Mouse (Mus musculus) kidney, postnatal 0 days (tissue): ENCODE measurements at regions not wholly inside any gene's neighbourhood (a gene's known extent, or its start where the extent isn't known, plus 50 kb on each side); places are given as distances from the start of the nearest gene placed in this dataset.

Source experiments
- ATAC-seq: fragments of 200-750 bp; cut with Nextera tagmentation; replicated peaks from 2 replicates; pipeline ENCODE4 v1.8.0; 2017; ENCODE audit warnings: low read depth, moderate number of reproducible peaks, moderate TSS enrichment, moderate library complexity; ENCODE audit not compliant: low FRiP score
- DNase-seq: peaks from one replicate; pipeline ENCODE4 v3.0.0-alpha.2; 2016; ENCODE audit warnings: low spot score
- H3K27ac ChIP-seq: fragments of 300-500 bp; sonication (generic); 2 replicates; pipeline ENCODE4 v1.5.1; 2014; ENCODE audit warnings: mild to moderate bottlenecking
- H3K27me3 ChIP-seq: fragments of 300-500 bp; sonication (generic); 2 replicates; pipeline ENCODE4 v1.6.1; 2014; ENCODE audit warnings: low read length, mixed read lengths; ENCODE audit not compliant: insufficient read depth
- H3K36me3 ChIP-seq: fragments of 300-500 bp; sonication (generic); 2 replicates; pipeline ENCODE4 v1.6.1; 2014; ENCODE audit warnings: low read length, mixed read lengths; ENCODE audit not compliant: insufficient read depth
- H3K4me1 ChIP-seq: fragments of 300-500 bp; sonication (generic); replicated peaks from 2 replicates; pipeline ENCODE4 v1.6.1; 2014; ENCODE audit warnings: antibody characterized with exemption, low read length, mixed read lengths; ENCODE audit not compliant: insufficient read depth
- H3K4me2 ChIP-seq: fragments of 300-500 bp; sonication (generic); 2 replicates; pipeline ENCODE4 v1.6.1; 2014; ENCODE audit warnings: mild to moderate bottlenecking, low read length, moderate library complexity, mixed read lengths
- H3K4me3 ChIP-seq: fragments of 300-500 bp; sonication (generic); replicated peaks from 2 replicates; pipeline ENCODE4 v1.5.1; 2014; ENCODE audit warnings: low read depth, low read length
- H3K9ac ChIP-seq: fragments of 300-500 bp; sonication (generic); 2 replicates; pipeline ENCODE4 v1.6.1; 2014; ENCODE audit warnings: low read depth, low read length
- H3K9me3 ChIP-seq: fragments of 300-500 bp; sonication (generic); replicated peaks from 2 replicates; pipeline ENCODE4 v1.6.1; 2016; ENCODE audit warnings: low read length, inconsistent platforms, mixed read lengths
- CTCF ChIP-seq: IDR thresholded peaks from 2 replicates; pipeline ENCODE4 v1.5.1; 2016; ENCODE audit warnings: antibody characterized with exemption, low read depth, mild to moderate bottlenecking, moderate library complexity
- WGBS: fragments of 180-500 bp; shearing (Covaris S2); extraction: QIAGEN DNeasy Blood & Tissue Kit; methylation state at CpG from one replicate; pipeline ENCODE4 v1.1.7; 2014; 5-methylcytosine and 5-hydroxymethylcytosine counted together

GRCm38 (mm10) chr12:70742836-70743235, 82.5 kb upstream of the Frmd6 start:
- no peak overlapping the region for H3K9ac ChIP-seq
- H3K27me3 ChIP-seq: no peaks in the 10 kb centered on the region
- H3K4me3 ChIP-seq: no peak overlapping the region
- ATAC-seq: no peak
- no peaks in the 10 kb centered on the region for H3K4me1 ChIP-seq
- no peaks in the 10 kb centered on the region for H3K36me3 ChIP-seq
- H3K4me2 ChIP-seq: no peak overlapping the region
- TF ChIP-seq CTCF: no peak
- peak; percentile 34 for DNase-seq
- H3K9me3 ChIP-seq: no peaks in the 10 kb centered on the region
- 39% methylated on average over 3 of the region's 3 CpGs for WGBS
- H3K27ac ChIP-seq: no peak overlapping the region

GRCm38 (mm10) chr12:70745681-70746080, 79.6 kb upstream of the Frmd6 start:
- H3K36me3 ChIP-seq: no peaks in the 10 kb centered on the region
- H3K27ac ChIP-seq: no peak overlapping the region
- no peaks in the 10 kb centered on the region for H3K9me3 ChIP-seq
- no peak for TF ChIP-seq CTCF
- 75% methylated on average over 2 of the region's 2 CpGs for WGBS
- ATAC-seq: no peak
- H3K9ac ChIP-seq: no peak overlapping the region
- no peak for DNase-seq
- H3K4me1 ChIP-seq: no peaks in the 10 kb centered on the region
- no peaks in the 10 kb centered on the region for H3K27me3 ChIP-seq
- no peak overlapping the region for H3K4me2 ChIP-seq
- no peak overlapping the region for H3K4me3 ChIP-seq

GRCm38 (mm10) chr12:70749651-70750050, 75.7 kb upstream of the Frmd6 start:
- peaks cover 4% of the 10 kb centered on the region; the same call in 1 of the 2 replicates for H3K4me1 ChIP-seq
- ATAC-seq: no peak
- DNase-seq: no peak
- H3K9ac ChIP-seq: no peak overlapping the region
- H3K27ac ChIP-seq: no peak overlapping the region
- no peak overlapping the region for H3K4me3 ChIP-seq
- H3K4me2 ChIP-seq: no peak overlapping the region
- H3K36me3 ChIP-seq: no peaks in the 10 kb centered on the region
- H3K27me3 ChIP-seq: no peaks in the 10 kb centered on the region
- no peak for TF ChIP-seq CTCF
- 88% methylated on average over 2 of the region's 2 CpGs for WGBS
- H3K9me3 ChIP-seq: no peaks in the 10 kb centered on the region

- ATAC-seq: no peak
- WGBS: 79% methylated on average over 7 of the region's 7 CpGs
- no peak for TF ChIP-seq CTCF
Observed at GRCm38 (mm10) chr12:70750651-70751578, 74.4 kb upstream of the Frmd6 start.

GRCm38 (mm10) chr12:70752266-70752910, 72.9 kb upstream of the Frmd6 start:
- Histone ChIP-seq H3K9ac (no peak overlapping the region), H3K36me3 (no peaks in the 10 kb centered on the region), H3K4me2 (no peak overlapping the region), H3K4me3 (no peak overlapping the region), H3K4me1 (peaks cover 4% of the 10 kb centered on the region; the same call in 1 of the 2 replicates), H3K27ac (peak overlapping the region; percentile 42; the same call in 1 of the 2 replicates), H3K9me3 (no peaks in the 10 kb centered on the region), H3K27me3 (no peaks in the 10 kb centered on the region)
- 35% methylated on average over 11 of the region's 11 CpGs for WGBS
- ATAC-seq (no peak), DNase-seq (peak; percentile 48)
- TF ChIP-seq CTCF: no peak

More at GRCm38 (mm10) chr12:70750651-70751578, 74.4 kb upstream of the Frmd6 start:
- Histone ChIP-seq H3K9me3 (no peaks in the 10 kb centered on the region), H3K9ac (no peak overlapping the region), H3K4me2 (no peak overlapping the region), H3K4me3 (no peak overlapping the region), H3K4me1 (peaks cover 4% of the 10 kb centered on the region; the same call in 1 of the 2 replicates), H3K36me3 (no peaks in the 10 kb centered on the region), H3K27ac (no peak overlapping the region), H3K27me3 (no peaks in the 10 kb centered on the region)
- DNase-seq: no peak

GRCm38 (mm10) chr12:70752911-70753290, 72.4 kb upstream of the Frmd6 start:
- DNase-seq: peak; percentile 24
- no peaks in the 10 kb centered on the region for H3K36me3 ChIP-seq
- WGBS: 39% methylated on average over 4 of the region's 4 CpGs
- H3K27ac ChIP-seq: peak overlapping the region; percentile 42; the same call in 1 of the 2 replicates
- no peak overlapping the region for H3K9ac ChIP-seq
- no peak overlapping the region for H3K4me3 ChIP-seq
- H3K4me2 ChIP-seq: no peak overlapping the region
- peaks cover 4% of the 10 kb centered on the region; the same call in 1 of the 2 replicates for H3K4me1 ChIP-seq
- no peak for TF ChIP-seq CTCF
- H3K9me3 ChIP-seq: no peaks in the 10 kb centered on the region
- H3K27me3 ChIP-seq: no peaks in the 10 kb centered on the region
- no peak for ATAC-seq
